Comparison of ENCODE assay signal across 8 mouse cellular contexts in the genomic region with DNA sequence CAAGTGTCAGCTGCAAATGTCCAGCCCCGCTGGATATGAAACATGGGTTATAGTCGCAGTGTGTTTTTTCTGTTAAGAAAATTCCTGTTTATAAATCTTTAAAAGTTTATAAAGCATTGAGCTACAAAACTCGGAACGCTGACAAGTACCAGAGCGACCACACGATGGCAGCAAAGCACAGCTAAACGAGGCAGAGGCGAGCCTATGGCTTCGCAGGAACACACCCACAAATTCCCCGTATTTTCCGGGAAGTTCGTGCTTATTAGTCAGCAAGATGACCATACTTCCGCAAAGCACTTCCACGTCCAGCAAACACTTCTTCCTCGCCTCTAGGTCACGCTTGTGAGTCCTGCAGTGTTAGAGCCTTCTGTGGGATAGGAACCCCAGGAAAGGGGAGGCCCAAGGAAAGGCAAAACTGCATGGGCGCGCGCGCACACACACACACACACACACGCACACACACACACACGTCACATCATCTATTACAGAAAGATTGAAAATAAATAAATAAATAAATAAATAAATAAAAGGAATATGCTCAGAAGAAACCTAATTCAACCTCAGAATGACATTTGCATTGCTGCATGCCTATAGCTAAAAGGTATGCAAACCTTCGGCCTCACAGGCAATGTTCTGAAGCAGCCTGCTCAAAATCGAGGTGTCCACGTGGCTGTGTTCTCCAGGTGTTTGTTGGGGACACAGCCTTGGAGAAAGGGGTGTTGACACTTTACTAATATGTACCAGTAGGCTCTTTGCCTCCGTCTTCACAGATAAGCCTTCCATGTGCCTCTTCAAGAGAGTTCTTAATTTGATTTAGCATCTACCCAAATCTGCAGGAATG.
A peak's percentile ranks its signal among the peaks of the same experiment; 100 is the strongest.
DNase-seq lines count a peak whose midpoint lies in the region; ATAC-seq and TF ChIP-seq lines count a peak whose summit lies in the region.

No protein-coding gene starts in this region.

- H3K4me1 ChIP-seq in hindbrain, embryonic 15.5 days (replicated peaks): no peaks in the 10 kb centered on the region

- no peaks in the 10 kb centered on the region for H3K36me3 ChIP-seq in hindbrain, embryonic 15.5 days

- H3K9me3 ChIP-seq in hindbrain, embryonic 15.5 days: no peaks in the 10 kb centered on the region

- WGBS in hindbrain, embryonic 15.5 days: 28% methylated on average over 26 of the region's 26 CpGs

- TF ChIP-seq CTCF in gastrocnemius, adult 2 months (IDR thresholded peaks at IDR 0.05): peak; percentile 85

- ATAC-seq in hindbrain, embryonic 15.5 days (ENCODE audit: low FRiP score, low read depth): peak; percentile 84

- peak overlapping the region; percentile 38 for H3K9ac ChIP-seq in hindbrain, embryonic 15.5 days

- no peak overlapping the region for H3K27ac ChIP-seq in gastrocnemius, adult 2 months
- no peak overlapping the region for H3K27ac ChIP-seq in hindbrain, embryonic 15.5 days (replicated peaks)

- intact Hi-C loops in gastrocnemius, adult 2 months (cut with DNase I): loop anchor here (10.0 kb wide), 1 partner anchor 982 kb away; the partner anchor contains the start of gene Opa1

- no peaks in the 10 kb centered on the region for H3K27me3 ChIP-seq in hindbrain, embryonic 15.5 days

- peak; percentile 52 to 68 for DNase-seq in adrenal gland, adult 18-20 months (ENCODE audit: low spot score in 2 of 2)
- DNase-seq in cerebellum, postnatal 36 days: peak; percentile 77 to 80
- peak; percentile 64 for DNase-seq in gastrocnemius, adult 2 months
- peak; percentile 65 to 76 for DNase-seq in layer of hippocampus, postnatal 36 days
- DNase-seq in lung, postnatal 14 days: peak; percentile 72
- DNase-seq in right cerebral cortex, postnatal 14 days: peak; percentile 82
- DNase-seq in T-cell, adult 2 months (ENCODE audit: low spot score): no peak

- peak overlapping the region; percentile 68 for H3K4me3 ChIP-seq in gastrocnemius, adult 2 months
- peak overlapping the region; percentile 33 for H3K4me3 ChIP-seq in hindbrain, embryonic 15.5 days

- peak overlapping the region; percentile 62 for H3K4me2 ChIP-seq in hindbrain, embryonic 15.5 days
